Comparison of ENCODE assay signal across 9 mouse cellular contexts in the genomic region with DNA sequence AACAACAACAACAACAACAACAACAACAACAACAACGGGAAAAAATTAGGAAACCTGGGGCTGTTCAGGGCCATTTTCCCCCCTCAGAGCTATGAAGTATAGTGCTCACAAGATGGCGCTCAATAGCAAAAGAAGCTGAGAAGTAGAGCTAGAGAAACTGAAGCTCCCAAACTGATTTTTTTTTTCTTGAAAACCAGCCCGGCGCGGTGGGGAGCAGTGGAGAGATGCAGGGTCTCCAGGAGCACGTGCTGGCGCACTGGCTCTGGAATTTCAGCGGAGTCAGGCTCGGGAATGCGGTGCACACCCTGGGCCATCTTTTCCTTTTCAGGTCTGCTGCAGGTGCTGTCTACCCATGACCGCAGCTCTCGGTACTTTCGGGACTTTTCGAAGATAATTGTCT.
A peak's percentile ranks its signal among the peaks of the same experiment; 100 is the strongest.
DNase-seq lines count a peak whose midpoint lies in the region; ATAC-seq and TF ChIP-seq lines count a peak whose summit lies in the region.
"Had no signal": no experiment of that assay in that cellular context is flagged by ENCODE, and none has a peak within 500 bp of the region (broad histone marks: within the 10 kb centered on the region; RNA-seq: fewer than 3 reads in every experiment).

No protein-coding gene starts in this region.

- H3K9ac ChIP-seq in CH12.LX (ENCODE audit: insufficient read depth, low read depth): no peak overlapping the region
- H3K9ac ChIP-seq in embryonic facial prominence, embryonic 14.5 days (ENCODE audit: low read depth, low read length): no peak overlapping the region
- no peak overlapping the region for H3K9ac ChIP-seq in liver, embryonic 16.5 days (ENCODE audit: low read depth, low read length)

- TF ChIP-seq CTCF in CH12.LX (conservative IDR thresholded peaks at IDR 0.05 in 1 of 2, IDR thresholded peaks at IDR 0.05 in 1 of 2; ENCODE audit: low read depth in 2 of 2, low read length in 2 of 2): peak; percentile 16 to 83; a peak in 2 of 4 replicates

- H3K9me3 ChIP-seq in CH12.LX (replicated peaks; ENCODE audit: low read length): no peaks in the 10 kb centered on the region
- H3K9me3 ChIP-seq in embryonic facial prominence, embryonic 14.5 days (ENCODE audit: control insufficient read depth, low read length): no peaks in the 10 kb centered on the region
- H3K9me3 ChIP-seq in liver, embryonic 16.5 days (replicated peaks; ENCODE audit: control insufficient read depth, low read length): no peaks in the 10 kb centered on the region

- in situ Hi-C loops in CH12.LX (cut with MboI; ENCODE audit: low pct_ligation_motif_present, low pct_unique_long_range_greater_than_20kb, low sequenced_read_pairs): no loop called here

- no peaks in the 10 kb centered on the region for H3K36me3 ChIP-seq in CH12.LX (replicated peaks in 1 of 2; ENCODE audit: control insufficient read depth in 1 of 2, insufficient read depth in 1 of 2, low read length in 1 of 2)
- H3K36me3 ChIP-seq in embryonic facial prominence, embryonic 14.5 days (ENCODE audit: control insufficient read depth, insufficient read depth, low read length): no peaks in the 10 kb centered on the region
- H3K36me3 ChIP-seq in liver, embryonic 16.5 days (ENCODE audit: control insufficient read depth, insufficient read depth): no peaks in the 10 kb centered on the region

- H3K79me2 ChIP-seq in CH12.LX (replicated peaks; ENCODE audit: control insufficient read depth, extremely low read depth, insufficient read depth, poor library complexity, severe bottlenecking): no peaks in the 10 kb centered on the region

- no peak overlapping the region for H3K27ac ChIP-seq in CH12.LX (ENCODE audit: insufficient read depth, low read depth)
- H3K27ac ChIP-seq in embryonic facial prominence, embryonic 14.5 days (replicated peaks; ENCODE audit: low read depth, low read length): no peak overlapping the region
- H3K27ac ChIP-seq in liver, embryonic 16.5 days (ENCODE audit: low read length): no peak overlapping the region
- H3K27ac ChIP-seq: macrophage had no signal

- peak; percentile 72 for DNase-seq in CH12.LX (ENCODE audit: extremely low read depth)
- DNase-seq in ZHBTc4 (ENCODE audit: low read depth, low spot score): peak; percentile 65
- peak; percentile 91 for DNase-seq in embryonic facial prominence, embryonic 14.5 days (ENCODE audit: low spot score)
- peak; percentile 37 for DNase-seq in heart, postnatal 4 days
- DNase-seq in layer of hippocampus, adult 11-12 months (ENCODE audit: low spot score): peak; percentile 49
- DNase-seq in retina, embryonic 14.5 days (ENCODE audit: low spot score): peak; percentile 86

- WGBS in embryonic facial prominence, embryonic 14.5 days: 17% methylated on average over 14 of the region's 14 CpGs
- WGBS in liver, embryonic 16.5 days (ENCODE audit: insufficient replicate concordance): 22% methylated on average over 14 of the region's 14 CpGs

- TF ChIP-seq RAD21 in CH12.LX (IDR thresholded peaks at IDR 0.05; ENCODE audit: low read depth, low read length): peak; percentile 90

- ATAC-seq in embryonic facial prominence, embryonic 14.5 days (ENCODE audit: low read depth): peak; percentile 69
- ATAC-seq in liver, embryonic 16.5 days (ENCODE audit: low read depth): no peak
- no peak for ATAC-seq in erythroid progenitor cell, adult 5-6 weeks (replicated peaks; ENCODE audit: low FRiP score, poor library complexity, severe bottlenecking)

- peaks cover 5 to 8% of the 10 kb centered on the region in 2 experiments; a peak in 3 of 4 replicates for H3K4me1 ChIP-seq in CH12.LX (ENCODE audit: control insufficient read depth in 1 of 2, insufficient read depth in 2 of 2)
- H3K4me1 ChIP-seq in embryonic facial prominence, embryonic 14.5 days (ENCODE audit: control insufficient read depth, insufficient read depth, low read length): no peaks in the 10 kb centered on the region; the same call in 1 of the 2 replicates
- no peaks in the 10 kb centered on the region for H3K4me1 ChIP-seq in liver, embryonic 16.5 days (ENCODE audit: control insufficient read depth, low read depth, low read length)

- dilution Hi-C loops in CH12.LX (cut with MboI; ENCODE audit: extremely low pct_ligation_motif_present, extremely low pct_unique_long_range_greater_than_20kb, low sequenced_read_pairs): no loop called here

- peak overlapping the region; percentile 98 for H3K4me2 ChIP-seq in CH12.LX (ENCODE audit: insufficient read depth, low read depth, poor library complexity, severe bottlenecking)
- peak overlapping the region; percentile 61 for H3K4me2 ChIP-seq in embryonic facial prominence, embryonic 14.5 days (ENCODE audit: low read depth, low read length)
- H3K4me2 ChIP-seq in liver, embryonic 16.5 days (ENCODE audit: low read depth, low read length): peak overlapping the region; percentile 48

- TF ChIP-seq EP300 in CH12.LX (IDR thresholded peaks at IDR 0.05; ENCODE audit: low read length): no peak

- TF ChIP-seq POLR2A in CH12.LX (IDR thresholded peaks at IDR 0.05; ENCODE audit: low read depth, low read length): no peak

- peak overlapping the region; percentile 43 to 79 (median 58) for H3K4me3 ChIP-seq in CH12.LX (replicated peaks in 1 of 3; ENCODE audit: low read depth in 2 of 3, low read length in 2 of 3, poor library complexity in 1 of 3)
- H3K4me3 ChIP-seq in embryonic facial prominence, embryonic 14.5 days (ENCODE audit: low read depth, low read length): peak overlapping the region; percentile 34
- 0 out of 2 replicates have a peak overlapping the region, but pooled peaks have one; percentile 28 for H3K4me3 ChIP-seq in liver, embryonic 16.5 days (ENCODE audit: low read depth, low read length)

- no peaks in the 10 kb centered on the region for H3K27me3 ChIP-seq in CH12.LX (replicated peaks)
- H3K27me3 ChIP-seq in embryonic facial prominence, embryonic 14.5 days (replicated peaks; ENCODE audit: control insufficient read depth, insufficient read depth, low read length): no peaks in the 10 kb centered on the region
- no peaks in the 10 kb centered on the region for H3K27me3 ChIP-seq in liver, embryonic 16.5 days (ENCODE audit: control insufficient read depth, insufficient read depth, low read depth, low read length)

TF ChIP-seq in CH12.LX, 34 proteins besides CTCF, POLR2A, EP300 and RAD21:
- TF ChIP-seq IRF4 (IDR thresholded peaks at IDR 0.05; ENCODE audit: low read depth, low read length) (peak; percentile 56; the same call in 1 of the 2 replicates), SMC3 (IDR thresholded peaks at IDR 0.05; ENCODE audit: low read depth, low read length) (peak; percentile 88), SIN3A (IDR thresholded peaks at IDR 0.05; ENCODE audit: low read length) (no peak), E2F4 (IDR thresholded peaks at IDR 0.05; ENCODE audit: insufficient replicate concordance, low read depth, low read length) (no peak), ZNF384 (IDR thresholded peaks at IDR 0.05; ENCODE audit: low read depth, low read length) (peak; percentile 95), USF2 (conservative IDR thresholded peaks at IDR 0.05; ENCODE audit: low read depth, low read length) (no peak), BHLHE40 (IDR thresholded peaks at IDR 0.05; ENCODE audit: low read depth, low read length) (no peak; the same call in 1 of the 2 replicates), ZKSCAN1 (IDR thresholded peaks at IDR 0.05; ENCODE audit: borderline replicate concordance, low read depth, low read length) (no peak), TCF12 (IDR thresholded peaks at IDR 0.05; ENCODE audit: low read depth, low read length) (0 out of 2 replicates have a peak, but pooled peaks have one; percentile 13), NELFE (IDR thresholded peaks at IDR 0.05; ENCODE audit: low read depth, low read length) (no peak), ZC3H11A (IDR thresholded peaks at IDR 0.05; ENCODE audit: low read depth, low read length) (peak; percentile 49), MAZ (IDR thresholded peaks at IDR 0.05; ENCODE audit: low read depth, low read length) (peak; percentile 46; the same call in 1 of the 2 replicates)

Comparison
In these comparisons a context has a peak if more than half of its experiments do, and no peak if none do; other contexts are left out.
1. DNase-seq: peak in every context shown above with its lines; median percentile 91 in embryonic facial prominence, embryonic 14.5 days; 86 in retina, embryonic 14.5 days; 72 in CH12.LX; 65 in ZHBTc4; 49 in layer of hippocampus, adult 11-12 months; 37 in heart, postnatal 4 days.
2. H3K4me2 ChIP-seq: peak in every context shown above with its lines; median percentile 98 in CH12.LX; 61 in embryonic facial prominence, embryonic 14.5 days; 48 in liver, embryonic 16.5 days.